ENCODE assay signal across 11 mouse cellular contexts in the genomic region with DNA sequence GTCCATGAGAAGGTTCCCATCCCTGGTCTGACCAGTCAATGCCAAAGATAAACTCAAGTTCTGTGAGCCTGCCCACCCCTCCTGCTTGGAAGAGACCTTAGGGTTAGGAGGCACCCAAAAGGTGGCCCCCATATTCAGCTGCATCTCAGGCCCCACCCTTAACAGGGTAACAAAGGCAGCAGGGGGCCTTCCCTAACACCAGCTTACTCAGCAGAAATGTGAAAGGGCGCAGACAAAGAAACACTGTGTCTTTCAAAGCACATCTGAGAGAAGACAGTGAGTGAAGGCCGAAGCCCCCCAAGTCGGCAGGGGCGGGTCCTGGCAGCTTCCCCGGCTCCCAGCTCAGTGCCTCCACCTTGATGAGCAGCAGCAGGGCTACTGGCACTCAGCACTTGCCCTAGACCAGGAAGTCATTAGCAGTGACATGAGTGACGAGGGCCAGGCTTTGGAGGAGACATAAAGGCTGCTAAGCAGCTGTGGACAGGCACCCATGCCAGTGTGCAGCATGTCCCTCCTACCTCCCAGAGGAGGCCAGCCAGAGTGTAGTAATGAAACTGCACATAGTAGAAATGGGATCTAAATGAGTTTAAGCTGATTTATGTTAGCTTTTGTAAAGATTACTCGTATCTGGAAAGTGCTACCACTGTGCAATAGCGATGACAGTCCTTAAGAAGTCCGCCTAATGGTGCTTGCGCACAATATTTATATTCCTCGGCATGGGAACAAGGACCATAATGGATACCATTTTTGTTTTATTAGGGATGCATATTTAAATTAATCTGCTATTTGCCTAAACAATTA. TPM values are rescaled to one million over a fixed set of nuclear protein-coding genes. Genes with fewer than 3 reads are reported as not detected.
DNase-seq lines count a peak whose midpoint lies in the region; ATAC-seq lines count a peak whose summit lies in the region.
"Had no signal": no experiment of that assay in that cellular context is flagged by ENCODE, and none has a peak within 500 bp of the region (broad histone marks: within the 10 kb centered on the region; RNA-seq: fewer than 3 reads in every experiment).

No protein-coding gene starts in this region.

- H3K36me3 ChIP-seq in heart, embryonic 10.5 days, result peaks cover 43% of the 10 kb centered on the region
- no peaks in the 10 kb centered on the region; the same call in 1 of the 2 replicates for H3K36me3 ChIP-seq in neural tube, embryonic 11.5 days (ENCODE audit: control insufficient read depth, insufficient read depth, low read length)
- peaks cover 10% of the 10 kb centered on the region for H3K36me3 ChIP-seq in hindbrain, embryonic 16.5 days (ENCODE audit: control insufficient read depth, insufficient read depth, low read length)
- peaks cover 3% of the 10 kb centered on the region for H3K36me3 ChIP-seq in stomach, embryonic 14.5 days (ENCODE audit: control insufficient read depth, insufficient read depth, low read length)

- H3K4me3 ChIP-seq in heart, embryonic 10.5 days, result no peak overlapping the region
- H3K4me3 ChIP-seq in neural tube, embryonic 11.5 days (ENCODE audit: low read depth, low read length), result no peak overlapping the region
- H3K4me3 ChIP-seq in hindbrain, embryonic 16.5 days (ENCODE audit: low read length), result no peak overlapping the region
- H3K4me3 ChIP-seq in stomach, embryonic 14.5 days (ENCODE audit: low read depth, low read length), result no peak overlapping the region
- H3K4me3 ChIP-seq: gastrocnemius, adult 2 months had no signal

- peak; percentile 83 for DNase-seq in heart, embryonic 10.5 days (ENCODE audit: low spot score)
- no peak for DNase-seq in heart, adult 8-10 months (ENCODE audit: low spot score)
- DNase-seq in neural tube, embryonic 11.5 days (ENCODE audit: low spot score), result no peak
- no peak for DNase-seq in neural tube, embryonic 10.5 days (ENCODE audit: extremely low spot score, low spot score)
- no peak for DNase-seq in right cerebral cortex, postnatal 10 days (ENCODE audit: low spot score in 2 of 2)
- DNase-seq in gastrocnemius, postnatal 14 days, result no peak
- DNase-seq: cerebellum, postnatal 36 days; gastrocnemius, adult 2 months had no signal

- 61% methylated on average over 11 of the region's 11 CpGs for WGBS in heart, embryonic 10.5 days
- 61% methylated on average over 11 of the region's 11 CpGs for WGBS in neural tube, embryonic 11.5 days
- 51% methylated on average over 11 of the region's 11 CpGs for WGBS in hindbrain, embryonic 16.5 days
- WGBS in stomach, embryonic 14.5 days, result 51% methylated on average over 11 of the region's 11 CpGs

- peak; percentile 48; the same call in 1 of the 2 replicates for ATAC-seq in neural tube, embryonic 11.5 days (ENCODE audit: insufficient read depth, low FRiP score, low TSS enrichment)
- ATAC-seq in hindbrain, embryonic 16.5 days, result peak; percentile 76
- peak; percentile 72; the same call in 1 of the 2 replicates for ATAC-seq in stomach, embryonic 14.5 days (ENCODE audit: insufficient number of reproducible peaks, insufficient read depth, low FRiP score, low read depth)

- intact Hi-C loops in gastrocnemius, postnatal 14 days (cut with DNase I; ENCODE audit: low total_unique reads), result no loop called here

- no peaks in the 10 kb centered on the region for H3K27me3 ChIP-seq in heart, embryonic 10.5 days (ENCODE audit: insufficient read depth, poor library complexity, severe bottlenecking)
- H3K27me3 ChIP-seq in neural tube, embryonic 11.5 days (ENCODE audit: control insufficient read depth, insufficient read depth, low read length), result no peaks in the 10 kb centered on the region
- H3K27me3 ChIP-seq in hindbrain, embryonic 16.5 days (replicated peaks; ENCODE audit: control insufficient read depth, insufficient read depth, low read length), result no peaks in the 10 kb centered on the region
- no peaks in the 10 kb centered on the region for H3K27me3 ChIP-seq in stomach, embryonic 14.5 days (ENCODE audit: control insufficient read depth, insufficient read depth, low read length)

- H3K9me3 ChIP-seq in heart, embryonic 10.5 days, result no peaks in the 10 kb centered on the region
- H3K9me3 ChIP-seq in neural tube, embryonic 11.5 days (ENCODE audit: control insufficient read depth, low read length), result no peaks in the 10 kb centered on the region
- no peaks in the 10 kb centered on the region for H3K9me3 ChIP-seq in hindbrain, embryonic 16.5 days (ENCODE audit: control insufficient read depth, low read length)
- H3K9me3 ChIP-seq in stomach, embryonic 14.5 days (ENCODE audit: control insufficient read depth, low read depth, low read length), result no peaks in the 10 kb centered on the region

- H3K4me2 ChIP-seq in neural tube, embryonic 11.5 days (ENCODE audit: low read depth), result no peak overlapping the region
- no peak overlapping the region; the same call in 1 of the 2 replicates for H3K4me2 ChIP-seq in hindbrain, embryonic 16.5 days (ENCODE audit: low read length)
- no peak overlapping the region for H3K4me2 ChIP-seq in stomach, embryonic 14.5 days (replicated peaks; ENCODE audit: low read depth, low read length)

- H3K27ac ChIP-seq in heart, embryonic 10.5 days, result peak overlapping the region; percentile 44
- H3K27ac ChIP-seq in neural tube, embryonic 11.5 days (ENCODE audit: low read depth, low read length), result peak overlapping the region; percentile 60; the same call in 1 of the 2 replicates
- H3K27ac ChIP-seq in hindbrain, embryonic 16.5 days (ENCODE audit: low read depth, low read length), result peak overlapping the region; percentile 61
- H3K27ac ChIP-seq in stomach, embryonic 14.5 days (ENCODE audit: low read length), result peak overlapping the region; percentile 39; the same call in 1 of the 2 replicates
- H3K27ac ChIP-seq: gastrocnemius, adult 2 months; macrophage had no signal

- no peak overlapping the region for H3K9ac ChIP-seq in neural tube, embryonic 11.5 days (ENCODE audit: low read length)
- H3K9ac ChIP-seq in hindbrain, embryonic 16.5 days (ENCODE audit: low read depth, low read length), result peak overlapping the region; percentile 35
- no peak overlapping the region for H3K9ac ChIP-seq in stomach, embryonic 14.5 days (replicated peaks; ENCODE audit: low read depth, low read length)

- H3K4me1 ChIP-seq in heart, embryonic 10.5 days, result peaks cover 33% of the 10 kb centered on the region
- H3K4me1 ChIP-seq in neural tube, embryonic 11.5 days (ENCODE audit: control insufficient read depth, insufficient read depth, low read length), result no peaks in the 10 kb centered on the region
- peaks cover 21% of the 10 kb centered on the region for H3K4me1 ChIP-seq in hindbrain, embryonic 16.5 days (ENCODE audit: control insufficient read depth, insufficient read depth, low read depth, low read length)
- H3K4me1 ChIP-seq in stomach, embryonic 14.5 days (ENCODE audit: control insufficient read depth, insufficient read depth, low read length), result peaks cover 7% of the 10 kb centered on the region; the same call in 1 of the 2 replicates

RNA-seq across cellular contexts. Expression of gene Fbxw8, which starts 56.0 kb away (rescaled TPM):
- polyA plus RNA-seq in heart, embryonic 10.5 days (2016; fragmentation: Nextera tagmentation; extraction: Ambion mirVana), result 29.4 and 31.2 TPM in 2 replicates
- total RNA-seq in heart, adult 8-10 months (2022), result 10 to 100 TPM; 34.9 to 37.7 (median 36.6) TPM
- 26.9 and 28.4 TPM in 2 replicates for polyA plus RNA-seq in neural tube, embryonic 11.5 days (2014; fragmentation: Nextera tagmentation; extraction: Ambion mirVana)
- polyA plus RNA-seq in hindbrain, embryonic 16.5 days (2015; fragmentation: Nextera tagmentation; extraction: Ambion mirVana), result 18.7 and 21.6 TPM in 2 replicates
- 22.5 and 23.9 TPM in 2 replicates for polyA plus RNA-seq in stomach, embryonic 14.5 days (2014; fragmentation: Nextera tagmentation; extraction: Ambion mirVana)
- total RNA-seq in gastrocnemius, postnatal 14 days (2021), result 10 to 100 TPM; 24.0 to 27.1 TPM
